Mouse (Mus musculus) cerebellum, adult 2 months (tissue): Measurements from ENCODE around the gene Shld2.

Experiments
- CTCF ChIP-seq: fragments of 200-500 bp; IDR thresholded peaks from 2 replicates; pipeline ENCODE4 v1.5.1; 2011; ENCODE audit warnings: low read depth, mild to moderate bottlenecking, control low read depth, low read length, moderate library complexity, borderline replicate concordance; ENCODE audit not compliant: insufficient read depth
- POLR2A ChIP-seq: fragments of 200-500 bp; IDR thresholded peaks from 2 replicates; pipeline ENCODE4 v1.6.1; 2011; ENCODE audit warnings: low read length, control low read depth, borderline replicate concordance; ENCODE audit not compliant: insufficient read depth

DNA sequence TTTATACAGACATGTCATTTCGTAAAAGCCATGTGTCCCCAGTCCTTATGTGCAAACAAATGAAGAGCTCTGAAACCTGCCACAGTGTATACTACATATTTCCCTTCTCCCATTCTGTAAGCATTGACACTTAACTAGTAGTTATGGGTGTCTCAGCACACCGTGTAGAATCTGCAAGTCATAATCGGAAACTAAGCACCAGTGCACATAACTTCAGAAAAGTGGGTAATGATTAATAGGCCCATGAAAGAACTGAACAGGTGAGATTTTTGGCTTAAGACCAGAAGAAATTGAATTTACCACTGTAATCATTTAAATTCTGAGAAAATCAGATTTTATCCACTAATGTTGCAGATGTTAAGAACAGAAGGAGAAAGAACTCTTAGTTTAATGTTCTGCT is 4.5 kb upstream of the Shld2 start:
- TF ChIP-seq POLR2A, result no peak
- TF ChIP-seq CTCF, result no peak
